Mouse (Mus musculus): ENCODE measurements around the gene Gm49673. TPM values are rescaled to one million over a fixed set of nuclear protein-coding genes. Genes with fewer than 3 reads are reported as not detected.

The Gm49673 gene
- 0.14 TPM for polyA plus RNA-seq (2014; fragmentation: Illumina TruSeq; extraction: RNeasy Lipid Tissue Mini Kit (QIAGEN cat#74804); ENCODE audit: low read depth, low replicate concordance)

DNA sequence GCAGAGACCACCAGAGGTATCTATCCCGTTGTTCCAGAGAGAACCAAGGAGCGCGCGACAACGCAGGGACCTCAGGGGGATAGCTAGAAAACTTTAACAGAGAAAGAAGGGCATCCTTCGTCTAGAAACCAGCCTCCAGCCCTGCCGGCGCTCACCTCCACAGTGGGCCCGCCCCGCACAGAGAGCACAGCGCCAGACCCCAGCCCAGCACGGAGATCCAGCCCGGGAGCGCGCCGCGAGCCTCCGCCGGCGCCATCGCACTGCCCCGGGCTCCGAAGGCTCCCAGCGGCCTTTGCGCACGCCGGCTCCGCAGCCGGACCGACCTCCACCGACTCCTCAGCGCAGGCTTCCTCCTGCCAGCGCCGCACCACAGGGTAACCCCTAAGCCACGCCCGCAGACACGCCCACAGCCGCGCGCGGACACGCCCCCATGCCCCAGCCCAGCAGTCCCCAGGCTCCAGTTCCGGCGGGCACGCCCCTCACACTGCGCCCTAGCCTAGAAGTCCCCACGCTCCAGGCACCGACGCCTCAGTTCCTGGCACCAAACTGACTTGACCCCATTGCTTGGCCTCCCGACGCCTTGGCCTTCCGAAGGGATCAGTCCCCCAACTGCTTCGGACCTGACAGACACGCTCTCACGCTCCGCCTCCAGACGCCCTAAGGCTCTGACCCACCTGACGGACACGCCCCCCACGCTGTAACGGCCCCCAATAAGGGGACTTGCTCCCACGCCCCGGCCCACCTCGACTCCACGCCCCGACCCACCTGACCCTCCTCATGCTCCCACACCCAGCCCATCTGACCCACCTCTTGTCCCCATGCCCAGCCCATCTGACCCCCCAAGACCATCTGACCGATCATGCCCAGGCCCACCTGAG, at the start of gene Gm49673, which contains the start of gene Rnaset2a:
Gene Gm49673, minus strand, starts transcription at position 350 of the 878 bp plus-strand sequence.
Gene Rnaset2a, minus strand, starts transcription at position 659 of the 878 bp plus-strand sequence.

DNA sequence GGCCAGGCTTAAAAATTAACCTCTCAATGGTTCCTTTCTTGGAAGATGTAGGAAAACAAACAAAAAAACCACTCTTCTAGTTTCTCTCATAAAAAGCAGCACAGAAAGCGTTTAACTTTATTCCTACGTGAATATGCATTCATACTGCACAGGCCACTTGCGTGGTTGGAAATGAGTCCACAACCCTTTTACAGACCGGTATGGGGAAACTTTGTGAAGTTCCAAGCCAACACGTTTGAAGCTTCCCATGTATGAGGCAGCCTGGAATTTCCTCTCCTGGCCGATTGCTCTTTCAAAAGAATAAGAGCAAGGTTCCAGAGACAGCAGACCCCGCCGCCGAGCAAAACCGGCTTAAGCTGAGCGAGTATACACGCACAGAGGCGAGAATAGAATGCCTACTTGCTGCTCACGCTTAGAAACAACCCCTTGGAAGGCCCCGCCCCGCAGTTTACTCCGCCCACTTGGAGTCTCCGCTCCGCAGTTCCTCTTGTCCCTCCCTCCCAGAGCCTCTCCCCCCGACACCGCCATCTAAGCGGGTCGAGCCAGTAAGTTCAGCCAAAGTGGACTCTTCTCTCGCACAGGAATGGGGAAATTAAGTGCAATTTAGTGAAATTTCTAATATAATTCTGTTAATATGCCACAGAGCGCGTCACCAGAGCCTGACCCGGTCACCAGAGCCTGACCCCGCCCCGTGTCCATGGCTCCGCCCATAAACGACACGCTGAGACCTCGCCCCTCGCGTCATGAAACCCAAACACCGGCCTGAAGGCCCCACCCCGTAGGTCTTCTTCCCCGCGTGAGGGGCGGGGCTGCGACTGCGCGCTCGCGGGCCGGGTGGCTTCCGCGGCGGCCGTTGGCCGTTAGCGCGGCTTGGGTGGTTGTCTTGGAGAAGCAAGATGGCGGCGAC, 17.4 kb upstream of the Gm49673 start, which contains the start of gene Fgfr1op:
Gene Fgfr1op, plus strand, starts transcription at position 801 of the 907 bp plus-strand sequence.

Other genes with a start within 250 kb of the Gm49673 start
- 10.2 TPM for gene Tagap, start 221.8 kb downstream of the Gm49673 start, polyA plus RNA-seq (2014; fragmentation: Illumina TruSeq; extraction: RNeasy Lipid Tissue Mini Kit (QIAGEN cat#74804); ENCODE audit: low read depth, low replicate concordance)
- 58.4 TPM for gene Rsph3a, start 202.2 kb downstream of the Gm49673 start, polyA plus RNA-seq (2014; fragmentation: Illumina TruSeq; extraction: RNeasy Lipid Tissue Mini Kit (QIAGEN cat#74804); ENCODE audit: low read depth, low replicate concordance)
- 35.1 TPM for gene Rnaset2a, start 309 bp upstream of the Gm49673 start, polyA plus RNA-seq (2014; fragmentation: Illumina TruSeq; extraction: RNeasy Lipid Tissue Mini Kit (QIAGEN cat#74804); ENCODE audit: low read depth, low replicate concordance)
- 12.9 TPM for gene Fgfr1op, start 17.7 kb upstream of the Gm49673 start, polyA plus RNA-seq (2014; fragmentation: Illumina TruSeq; extraction: RNeasy Lipid Tissue Mini Kit (QIAGEN cat#74804); ENCODE audit: low read depth, low replicate concordance)
- gene Ccr6, start 88.3 kb upstream of the Gm49673 start, polyA plus RNA-seq (2014; fragmentation: Illumina TruSeq; extraction: RNeasy Lipid Tissue Mini Kit (QIAGEN cat#74804); ENCODE audit: low read depth, low replicate concordance) = not detected
- gene Mpc1, start 135.1 kb upstream of the Gm49673 start, polyA plus RNA-seq (2014; fragmentation: Illumina TruSeq; extraction: RNeasy Lipid Tissue Mini Kit (QIAGEN cat#74804); ENCODE audit: low read depth, low replicate concordance) = 238 TPM
- 50.6 TPM for gene Sft2d1, start 163.3 kb upstream of the Gm49673 start, polyA plus RNA-seq (2014; fragmentation: Illumina TruSeq; extraction: RNeasy Lipid Tissue Mini Kit (QIAGEN cat#74804); ENCODE audit: low read depth, low replicate concordance)
- 1.1 TPM for gene Prr18, start 189.7 kb upstream of the Gm49673 start, polyA plus RNA-seq (2014; fragmentation: Illumina TruSeq; extraction: RNeasy Lipid Tissue Mini Kit (QIAGEN cat#74804); ENCODE audit: low read depth, low replicate concordance)
- 2.1 TPM for gene T2, start 208.2 kb upstream of the Gm49673 start, polyA plus RNA-seq (2014; fragmentation: Illumina TruSeq; extraction: RNeasy Lipid Tissue Mini Kit (QIAGEN cat#74804); ENCODE audit: low read depth, low replicate concordance)